Mouse (Mus musculus) spleen, postnatal 4 days (tissue): ENCODE measurements at regions not wholly inside any gene's neighbourhood (a gene's known extent, or its start where the extent isn't known, plus 50 kb on each side); places are given as distances from the start of the nearest gene placed in this dataset.

Source experiments
- DNase-seq, 2 experiments: peaks; one replicate each; pipeline ENCODE4 v3.0.0; 2022; ENCODE audit warnings: low spot score in 2 of 2

- no peak for DNase-seq
These were observed 151.9 kb downstream of the Zfp706 start for GRCm38 (mm10) chr15:36855550-36856131.

DNA sequence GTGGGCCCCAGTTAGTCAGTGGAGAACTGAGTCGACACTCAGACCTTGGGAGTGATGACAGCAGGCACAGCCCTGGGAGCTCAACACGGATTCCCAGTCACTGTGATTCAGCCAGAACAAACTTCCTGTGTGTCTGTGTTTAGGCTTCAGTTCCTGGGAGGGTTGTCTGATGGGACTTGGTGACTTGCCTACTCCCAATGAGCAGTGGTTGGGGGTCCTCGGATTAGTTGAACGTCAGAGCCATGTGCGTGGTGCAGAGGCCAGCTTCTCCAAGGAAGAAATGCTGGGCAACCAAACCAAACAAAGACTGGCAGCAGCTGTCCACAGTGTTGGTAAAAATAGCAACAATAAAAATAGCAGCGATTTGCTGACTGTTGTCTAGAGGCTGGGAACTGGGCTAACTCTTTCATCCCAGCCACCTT, 152.7 kb downstream of the Zfp706 start:
- no peak for DNase-seq

DNA sequence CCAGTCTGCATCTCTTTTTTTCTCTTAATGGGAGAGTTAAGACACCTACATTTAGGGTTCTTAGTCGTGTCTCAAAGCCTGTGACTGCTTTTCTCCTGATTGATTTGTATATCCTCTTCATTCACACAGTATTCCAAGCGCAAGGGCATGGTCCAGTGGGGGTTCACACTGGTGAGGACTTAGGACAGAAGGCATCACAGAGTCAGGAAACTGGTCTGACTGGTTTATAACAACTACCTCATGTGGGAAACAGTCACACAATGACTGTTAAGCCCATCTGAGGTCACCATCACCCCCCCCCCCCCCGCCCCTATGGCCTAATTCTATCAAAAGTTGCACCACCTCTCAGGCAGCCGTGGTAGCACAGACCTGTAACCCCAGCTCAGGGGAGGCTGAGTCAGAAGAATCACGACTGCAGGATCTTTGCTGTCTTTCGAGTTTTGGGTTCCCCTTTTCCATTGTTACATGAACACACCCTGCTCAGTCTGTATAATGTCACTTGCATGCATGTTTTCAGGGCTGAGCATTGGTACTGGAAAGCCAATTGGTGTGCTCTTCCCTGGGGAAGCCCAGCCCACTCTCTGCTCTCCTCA, 155.2 kb downstream of the Zfp706 start:
- no peak for DNase-seq

DNA sequence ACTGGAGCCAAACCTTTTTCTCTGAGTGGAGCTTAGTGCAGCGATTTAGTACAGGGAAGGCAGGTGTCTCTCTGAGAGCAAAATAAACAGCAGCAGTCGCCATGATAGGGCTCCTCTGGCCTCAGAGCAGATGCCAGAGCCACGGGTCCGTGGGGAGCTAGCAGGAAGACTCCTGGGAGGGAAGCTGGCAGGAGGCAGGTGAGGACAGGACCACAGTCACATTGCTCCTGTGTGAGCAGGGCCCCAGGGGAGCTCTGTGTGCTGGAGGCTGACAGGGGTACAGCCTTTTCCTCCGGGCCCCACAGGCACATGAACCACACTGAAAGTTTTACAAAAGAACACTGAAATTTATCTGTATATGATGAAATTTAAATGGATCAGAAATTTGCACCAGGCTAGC, 159.3 kb downstream of the Zfp706 start:
- DNase-seq, result no peak

GRCm38 (mm10) chr15:36846806-36847205, 160.8 kb downstream of the Zfp706 start:
- DNase-seq, result no peak
